Mouse (Mus musculus): Measurements from ENCODE around the gene Tacc3.
A peak's percentile ranks its signal among the peaks of the same experiment; 100 is the strongest.

The Tacc3 gene

DNA sequence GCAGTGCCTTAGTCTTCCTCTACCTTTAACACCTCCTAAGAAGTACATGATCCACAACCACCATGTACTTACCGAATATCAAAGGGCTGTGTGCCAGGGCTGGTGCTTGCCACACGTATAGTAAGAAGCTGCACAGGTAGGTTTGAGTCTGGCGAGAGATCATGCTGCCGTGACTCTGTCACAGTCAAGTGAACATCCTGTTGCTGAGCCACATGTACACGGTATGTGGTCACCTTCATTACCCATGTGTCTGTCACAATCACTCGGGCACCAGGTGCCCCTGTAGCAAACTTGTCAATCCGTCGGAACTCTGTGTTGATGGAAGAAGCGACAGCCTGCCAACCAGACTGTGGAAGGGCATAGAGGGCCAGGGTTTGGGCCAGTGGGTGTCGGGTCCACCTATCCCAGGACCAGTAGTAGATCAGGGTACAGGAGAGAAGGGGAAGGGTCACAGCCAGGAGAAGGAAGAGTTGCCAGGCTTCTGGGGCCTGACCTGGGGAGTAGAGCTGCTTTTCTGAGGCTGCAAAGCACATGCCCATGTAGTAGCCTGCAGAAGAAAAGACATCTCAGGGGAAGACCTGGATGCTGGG, 2.6 kb upstream of the Tacc3 start:
- no peak for DNase-seq (ENCODE audit: low spot score)

DNA sequence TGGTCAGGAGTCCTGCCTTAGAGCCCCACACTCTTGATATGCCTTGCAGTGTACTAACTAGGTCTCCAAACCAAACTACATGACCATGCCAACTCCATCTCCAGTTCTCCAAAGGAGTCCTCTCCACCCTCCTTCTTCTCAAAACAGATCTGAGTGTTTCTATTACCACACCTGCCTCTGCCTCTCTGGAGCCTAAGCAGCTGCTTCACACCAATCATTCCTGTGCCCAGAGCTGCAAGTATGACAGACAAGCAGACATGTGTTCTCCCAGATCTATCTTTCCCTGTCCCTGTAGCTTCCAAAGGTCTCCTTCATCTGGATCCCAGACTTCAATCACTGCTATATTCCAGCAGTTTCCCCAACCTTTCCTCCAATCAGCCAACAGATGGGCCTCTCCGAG, 1.2 kb upstream of the Tacc3 start:
- DNase-seq (ENCODE audit: low spot score): no peak

DNA sequence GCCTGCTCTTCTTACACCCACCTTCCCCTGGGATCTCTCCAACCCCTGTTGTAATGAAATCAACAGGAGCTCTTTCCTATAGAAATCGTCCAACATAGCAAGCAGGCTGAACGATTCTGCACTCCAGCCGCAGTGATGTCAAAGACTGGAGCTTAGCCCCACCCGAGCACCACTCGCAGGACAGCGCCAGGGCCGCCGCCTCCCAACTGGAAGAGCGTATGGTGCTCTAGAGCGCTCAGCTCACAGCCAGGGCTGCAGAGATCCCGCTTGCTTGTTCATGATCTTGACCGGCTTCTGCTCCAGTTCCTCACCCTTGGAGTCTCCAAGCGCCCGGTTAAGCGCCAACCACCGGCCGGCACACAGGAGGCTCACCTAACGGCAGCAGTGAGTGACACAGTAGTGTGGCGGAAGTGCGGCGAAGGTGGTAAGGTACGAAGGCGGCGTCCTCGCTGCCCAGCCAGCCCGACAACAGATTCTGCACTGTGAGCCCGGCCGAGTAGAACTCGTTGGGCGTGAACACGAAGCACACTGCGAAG, 609 bp upstream of the Tacc3 start:
- DNase-seq (ENCODE audit: low spot score): no peak

DNA sequence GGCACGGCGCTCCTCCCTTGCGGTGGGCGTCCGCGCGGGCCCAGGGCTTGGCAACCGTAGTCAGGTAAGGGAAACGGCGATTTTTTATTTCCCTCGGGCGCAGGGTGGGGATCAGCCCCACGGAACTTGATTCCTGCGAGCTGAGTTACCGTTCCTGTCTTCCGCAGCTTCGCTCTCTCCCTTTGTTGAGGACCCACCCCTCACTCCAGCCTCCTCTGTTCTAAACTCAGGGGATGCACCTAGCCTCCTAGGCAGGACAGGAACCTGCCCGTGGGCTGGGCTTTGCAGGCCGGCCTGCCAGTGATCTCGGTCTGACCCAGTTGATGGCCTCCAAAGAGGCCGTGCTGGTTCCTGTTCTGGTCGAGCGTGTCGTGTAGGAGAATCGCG, 729 bp downstream of the Tacc3 start:
- DNase-seq (ENCODE audit: low spot score): no peak

DNA sequence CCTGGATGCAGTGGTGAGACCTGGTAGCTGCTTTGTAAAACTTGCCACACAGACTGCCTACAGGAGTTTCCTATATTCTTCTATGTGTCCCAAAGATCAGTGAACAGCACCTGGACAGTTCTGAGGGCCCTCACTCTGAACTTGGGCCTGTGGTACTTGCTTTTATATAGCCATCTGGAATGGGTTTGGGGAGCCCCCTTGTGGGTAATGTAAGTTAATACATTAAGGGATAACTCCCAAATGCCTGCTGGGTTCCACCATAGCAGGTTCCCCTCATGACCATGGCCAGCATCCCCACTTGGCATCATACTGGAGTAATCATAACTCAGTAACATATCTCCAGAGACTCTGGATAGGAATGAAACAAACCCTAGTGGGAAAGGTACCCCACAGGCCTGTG, 10.3 kb downstream of the Tacc3 start:
- peak; percentile 57 for DNase-seq (ENCODE audit: low spot score)

DNA sequence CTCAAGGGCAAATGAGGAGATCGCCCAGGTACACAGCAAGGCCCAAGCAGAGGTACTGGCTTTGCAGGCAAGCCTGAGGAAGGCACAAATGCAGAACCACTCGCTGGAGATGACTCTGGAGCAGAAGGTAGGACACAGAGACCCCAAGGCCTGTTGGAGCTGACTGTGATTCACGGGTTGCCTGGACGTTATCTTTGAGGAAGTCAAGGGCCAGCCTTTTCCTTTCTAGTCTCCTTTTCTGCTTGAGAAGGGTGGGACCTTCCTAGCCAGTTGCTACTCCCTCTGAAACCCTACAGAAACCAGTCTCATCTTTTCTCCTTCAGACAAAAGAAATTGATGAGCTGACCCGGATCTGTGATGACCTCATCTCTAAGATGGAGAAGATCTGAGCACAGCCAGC, 13.7 kb downstream of the Tacc3 start:
- DNase-seq (ENCODE audit: low spot score): no peak

DNA sequence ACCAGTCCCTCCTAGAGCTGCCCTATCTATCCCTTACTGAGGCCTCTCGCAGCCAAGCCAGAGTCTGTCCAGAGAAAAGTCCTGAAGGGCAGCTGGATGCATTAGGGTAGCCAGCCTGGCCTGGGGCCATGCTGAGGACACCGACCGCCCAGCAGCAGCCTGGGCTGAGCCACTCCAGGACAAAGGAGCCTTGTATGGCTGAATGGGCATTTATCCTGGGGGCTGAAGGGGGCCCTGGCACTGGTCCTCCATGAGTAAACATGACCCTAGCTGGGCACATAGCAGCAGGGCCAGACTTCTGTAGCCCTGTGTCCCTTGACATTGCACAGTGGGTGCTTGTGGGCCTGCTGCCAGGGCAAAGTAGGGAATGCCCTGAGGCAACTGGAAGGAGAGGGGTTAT, 16.5 kb downstream of the Tacc3 start:
- no peak for DNase-seq (ENCODE audit: low spot score)

DNA sequence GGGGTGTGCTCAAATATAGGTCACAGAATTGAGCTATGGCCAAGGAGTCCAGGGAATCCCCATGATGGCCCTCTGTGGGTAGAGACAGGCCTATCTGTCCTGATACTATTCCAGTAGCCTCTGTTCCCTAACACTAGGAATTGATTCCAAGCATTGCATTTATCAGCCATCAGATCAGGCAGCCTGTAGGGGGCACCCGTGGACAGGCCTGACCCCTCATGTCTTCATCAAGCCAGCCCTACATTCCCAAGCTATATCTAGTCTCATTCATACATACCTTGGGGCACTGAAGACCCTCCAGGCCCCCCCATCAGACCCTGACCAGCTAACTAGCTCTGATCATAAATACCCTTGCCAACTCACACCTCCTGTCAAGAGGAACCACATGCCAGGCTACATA, 18.0 kb downstream of the Tacc3 start:
- DNase-seq (ENCODE audit: low spot score): no peak

DNA sequence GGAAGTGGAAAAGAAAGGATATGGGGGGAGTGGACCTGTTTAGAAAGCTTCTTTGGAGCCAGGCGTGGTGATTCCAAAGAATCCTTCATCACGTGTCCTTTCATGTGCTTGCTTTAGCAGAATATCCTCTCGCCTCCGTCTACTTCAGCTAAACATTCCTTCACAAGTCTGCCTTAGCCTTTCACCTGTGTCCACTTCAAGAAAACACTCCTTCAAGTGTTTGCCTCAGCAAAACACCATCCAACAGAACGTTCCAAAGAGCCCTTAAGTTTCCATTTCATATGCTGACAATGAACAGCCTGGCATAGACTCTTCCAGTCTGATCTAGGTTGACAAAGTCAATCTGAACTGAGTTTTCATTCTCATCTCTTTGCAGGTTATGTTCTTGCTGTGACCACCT, 20.3 kb downstream of the Tacc3 start:
- no peak for DNase-seq (ENCODE audit: low spot score)

DNA sequence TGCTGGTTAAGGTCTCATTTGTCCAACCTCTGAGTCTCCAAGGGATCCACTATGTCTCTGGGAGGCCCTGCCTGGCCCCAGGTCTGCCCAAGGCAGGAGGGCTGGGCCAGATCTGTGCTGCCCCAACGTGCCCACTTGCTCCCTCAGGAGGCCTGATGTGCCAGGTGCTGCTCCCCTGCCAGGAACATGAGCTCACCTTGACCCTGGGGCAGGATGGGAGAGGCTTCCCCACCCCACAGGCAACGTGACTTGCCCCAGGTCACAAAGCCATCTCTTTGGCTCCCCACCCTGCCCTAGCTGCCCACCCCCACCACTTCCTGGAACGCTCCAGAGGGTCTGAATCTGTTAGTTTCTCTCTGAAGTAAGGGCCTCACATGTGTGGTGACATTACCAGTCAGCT, 23.1 kb downstream of the Tacc3 start:
- DNase-seq (ENCODE audit: low spot score): no peak

DNA sequence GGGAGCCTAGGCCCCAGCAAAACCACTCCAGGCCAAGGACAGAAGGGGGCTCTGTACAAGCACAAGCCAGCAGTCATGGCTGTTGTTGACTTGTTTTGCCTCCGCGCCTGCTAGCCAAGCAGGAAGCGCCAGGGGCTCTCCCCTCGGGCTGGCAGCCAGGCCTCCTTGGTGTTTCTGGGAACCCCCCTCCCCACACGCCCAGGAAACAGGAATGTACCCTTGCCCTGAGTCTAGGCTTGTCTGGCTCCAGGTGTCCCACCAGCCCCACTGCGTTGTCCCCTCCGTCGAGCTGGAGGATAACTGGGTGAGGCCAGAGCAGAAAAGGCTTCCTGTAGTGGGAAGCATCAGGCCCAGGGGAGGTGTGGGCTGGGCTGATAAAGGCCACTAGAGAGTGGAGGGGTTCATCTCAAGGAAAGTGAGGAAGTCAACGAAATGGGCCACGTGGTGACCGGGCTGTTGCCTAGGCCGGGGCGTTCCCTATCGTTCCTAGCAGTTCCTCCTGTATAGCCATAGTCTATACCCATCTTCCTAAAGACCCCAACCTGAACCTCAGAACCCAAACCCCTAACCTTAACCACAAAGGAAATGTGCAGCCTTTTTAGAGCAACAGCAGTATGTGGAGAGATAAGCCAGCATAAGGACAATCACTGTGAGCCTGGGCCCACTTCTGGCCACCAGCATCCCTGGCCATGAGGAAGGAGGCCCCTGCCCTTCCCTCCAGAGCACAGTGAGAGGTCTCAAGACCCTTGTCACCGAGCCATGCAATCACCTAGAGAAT, 23.9 kb downstream of the Tacc3 start:
- DNase-seq (ENCODE audit: low spot score): peak; percentile 8

DNA sequence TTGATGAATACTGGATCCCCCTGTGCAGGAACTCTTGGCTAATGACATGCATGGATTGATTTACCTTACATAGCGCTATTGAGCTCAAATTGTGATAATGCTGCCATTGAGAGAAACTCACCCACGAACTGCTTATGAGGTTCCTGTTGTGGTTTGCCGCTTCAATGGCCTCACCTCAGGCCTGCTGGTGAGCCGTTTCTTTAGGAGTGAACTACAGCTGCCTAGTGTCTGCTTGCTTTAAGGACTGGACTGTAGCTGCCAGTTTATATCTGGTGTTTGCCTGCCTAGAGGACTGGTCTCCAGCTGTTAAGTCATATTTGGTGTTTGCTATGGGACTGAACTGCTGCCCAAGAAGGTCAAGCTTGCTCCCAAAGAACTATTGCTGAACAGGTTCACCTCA, 25.0 kb downstream of the Tacc3 start:
- DNase-seq (ENCODE audit: low spot score): no peak

DNA sequence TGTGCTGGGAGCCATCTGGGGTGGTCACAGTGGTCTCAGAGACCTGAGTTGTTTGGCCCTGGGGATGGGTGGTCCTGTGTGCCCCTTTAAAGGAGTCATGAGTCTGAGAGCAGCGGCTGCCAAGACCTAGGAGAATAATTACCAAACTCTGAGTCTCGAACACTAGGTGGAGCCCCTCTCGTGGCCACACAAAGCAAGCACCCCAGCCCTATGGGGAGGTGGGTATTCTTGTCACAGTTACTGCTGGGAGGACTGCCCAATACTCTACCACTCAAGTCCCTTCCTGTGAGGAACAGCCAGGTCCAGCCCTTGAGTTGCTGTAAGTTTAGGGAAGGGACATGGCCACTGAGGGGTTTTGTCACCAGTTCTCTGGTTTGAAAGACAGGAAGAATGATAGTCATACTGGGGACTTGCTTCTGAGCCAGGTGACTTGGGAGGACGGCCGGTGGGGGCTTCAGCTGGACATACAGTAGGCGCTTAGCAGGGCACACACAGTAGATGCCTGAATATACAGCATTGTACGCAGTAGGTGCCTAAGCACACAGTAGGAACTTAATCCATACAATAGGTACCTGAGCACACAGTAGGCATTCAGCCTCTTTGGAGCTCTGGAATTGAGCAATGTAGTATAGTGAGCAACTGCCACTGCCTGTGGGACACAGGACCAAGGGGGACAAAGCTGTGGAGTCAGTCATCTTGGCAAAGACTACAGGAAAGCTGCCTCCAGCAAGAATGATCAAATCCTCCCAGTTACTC, 26.1 kb downstream of the Tacc3 start:
- no peak for DNase-seq (ENCODE audit: low spot score)

DNA sequence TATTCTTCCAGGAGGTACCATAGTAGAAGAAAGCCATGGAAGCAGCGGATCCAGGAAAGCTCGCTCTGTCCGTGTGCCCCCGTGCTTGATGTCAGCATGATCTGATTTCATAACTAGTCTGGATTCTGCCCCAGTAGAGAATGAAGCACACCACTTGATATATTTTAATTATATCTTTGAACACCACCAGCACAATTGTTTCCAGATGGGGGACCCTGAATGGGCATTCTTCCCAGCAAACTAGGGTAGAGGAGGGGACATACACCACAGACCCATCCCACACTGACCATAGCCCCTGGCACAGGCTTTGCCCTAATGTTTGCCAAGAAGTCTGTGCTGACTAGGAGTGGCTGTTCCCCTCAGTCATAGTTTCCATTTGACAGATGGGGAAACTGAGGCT, 27.0 kb downstream of the Tacc3 start:
- DNase-seq (ENCODE audit: low spot score): no peak

DNA sequence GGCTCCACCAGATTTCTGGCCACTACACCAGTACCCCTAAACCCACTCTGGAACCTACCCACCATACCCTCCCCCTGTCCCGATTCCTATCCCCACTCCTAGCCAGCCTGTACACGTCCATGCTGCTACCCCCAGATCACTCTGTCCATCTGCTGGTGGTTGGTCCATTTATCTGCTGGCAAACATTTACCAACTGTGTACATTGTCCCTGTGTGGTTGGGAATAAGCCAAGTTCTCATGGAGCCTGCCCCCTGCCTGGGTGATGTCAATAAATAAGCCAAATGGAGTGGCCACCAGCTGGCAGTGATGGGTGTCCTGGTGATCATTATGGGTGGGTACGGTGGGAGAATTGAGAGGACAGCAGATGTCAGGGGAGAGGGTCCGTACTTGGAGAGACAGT, 29.2 kb downstream of the Tacc3 start:
- DNase-seq (ENCODE audit: low spot score): no peak

DNA sequence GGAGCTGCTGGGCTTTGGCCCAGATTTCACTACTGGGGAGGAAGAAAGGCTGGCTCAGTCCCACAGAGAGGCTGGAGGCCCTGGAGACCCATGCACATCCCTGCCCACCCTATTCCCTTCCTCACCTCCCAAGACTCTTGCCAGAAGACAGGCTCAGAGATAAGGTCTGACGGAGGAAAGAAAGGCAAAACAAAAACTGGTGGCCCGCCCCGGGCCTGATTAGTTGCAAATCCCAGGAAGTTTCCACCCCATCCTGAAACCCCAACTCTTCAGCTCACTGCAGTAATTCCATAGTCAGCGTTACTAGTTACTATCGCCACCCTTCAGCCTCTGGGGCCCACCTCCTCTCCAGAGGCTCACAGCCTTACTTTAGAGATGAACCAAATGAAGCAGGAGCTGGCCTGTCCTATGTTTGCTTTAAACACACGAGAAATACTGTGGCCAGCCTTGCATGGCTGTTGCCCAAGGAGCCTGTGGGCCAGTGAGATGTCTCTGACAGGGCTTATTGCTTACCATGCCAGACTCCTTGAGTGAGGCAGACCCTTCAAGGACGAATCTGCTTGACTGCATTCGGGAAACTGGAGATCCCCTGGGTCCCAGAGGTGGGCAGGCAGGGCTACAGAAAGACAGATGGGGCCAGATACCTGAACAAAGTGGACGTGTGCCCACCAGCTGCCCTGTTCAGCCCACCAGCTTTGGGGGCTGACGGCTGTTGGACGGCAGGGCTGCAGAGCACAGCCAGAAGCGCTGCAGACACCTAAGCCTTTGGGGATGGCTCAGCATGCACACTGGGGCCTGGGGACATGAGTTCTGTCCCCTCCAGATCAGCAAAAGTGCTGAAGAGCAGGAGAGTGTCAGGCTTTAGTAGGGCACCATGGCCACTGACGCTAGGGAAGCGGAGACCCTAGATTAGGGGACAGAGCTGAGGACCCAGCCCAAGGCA, 30.6 kb downstream of the Tacc3 start:
- no peak for DNase-seq (ENCODE audit: low spot score)

DNA sequence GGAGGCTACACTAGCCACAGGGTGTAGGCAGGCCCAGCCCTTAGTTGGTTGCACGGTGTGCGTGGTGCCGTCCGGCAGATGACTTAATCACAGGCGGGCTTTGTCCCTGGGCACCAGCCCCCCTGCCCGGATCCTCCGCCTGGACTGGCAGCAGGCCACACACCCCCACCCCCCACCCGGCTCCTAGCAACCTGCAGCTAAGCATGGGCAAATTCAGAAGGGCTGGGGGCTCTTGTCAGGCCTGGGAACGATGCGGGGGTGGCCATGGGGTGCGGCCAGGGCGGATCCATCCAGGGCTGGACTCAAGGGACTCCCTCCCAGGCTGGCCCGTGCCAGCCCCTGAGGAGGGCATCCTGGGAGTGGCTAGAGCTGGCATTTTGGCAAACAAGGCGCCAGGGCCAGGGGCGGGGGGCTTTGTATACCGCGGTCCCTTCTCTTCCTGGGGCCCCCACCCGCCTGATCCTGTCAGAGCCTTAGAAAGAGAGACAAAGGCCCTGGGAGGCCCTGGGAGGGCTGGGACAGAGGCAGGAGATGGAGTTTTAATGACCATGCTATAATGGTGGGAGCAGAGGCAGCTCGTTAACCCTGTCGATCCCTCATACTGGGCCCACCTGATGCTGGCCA, 31.4 kb downstream of the Tacc3 start:
- no peak for DNase-seq (ENCODE audit: low spot score)

DNA sequence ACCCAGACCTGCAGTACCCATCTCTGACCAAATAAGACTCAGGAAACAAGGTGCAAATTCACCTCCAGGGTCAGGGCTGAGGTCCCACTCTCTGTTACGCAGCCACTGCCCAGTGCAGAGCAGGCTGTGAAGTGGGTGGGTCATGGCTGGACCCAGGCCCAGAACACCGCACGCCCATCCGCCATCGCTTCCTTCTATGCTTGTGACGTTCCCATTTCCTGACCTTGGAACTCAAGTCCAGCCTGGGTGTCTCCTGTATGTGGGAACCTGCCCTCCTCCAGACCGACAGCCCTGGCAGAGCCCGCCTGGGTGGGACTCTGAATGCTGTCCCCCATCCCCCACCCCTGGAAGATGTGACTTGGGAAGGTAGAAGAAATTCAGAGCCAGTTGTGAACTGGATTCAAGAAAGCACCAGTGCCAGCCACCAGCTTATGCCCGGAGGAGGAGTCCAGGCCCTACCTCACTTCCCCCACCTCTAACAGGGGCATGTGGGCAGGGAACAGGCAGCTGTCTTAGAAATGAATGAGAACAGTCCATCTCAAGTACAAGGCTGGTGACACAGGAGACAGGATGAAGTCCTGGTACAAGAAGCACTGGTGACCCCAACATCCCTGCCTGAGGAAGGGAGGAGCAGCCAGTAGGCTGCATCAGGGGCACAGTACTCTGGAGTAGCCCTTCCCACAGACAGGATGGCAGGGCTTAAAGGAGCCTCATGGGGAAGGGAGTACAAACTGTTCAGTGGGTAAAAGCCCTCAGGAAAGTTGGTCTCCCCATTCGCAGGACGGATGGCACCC, 32.1 kb downstream of the Tacc3 start:
- DNase-seq (ENCODE audit: low spot score): no peak

DNA sequence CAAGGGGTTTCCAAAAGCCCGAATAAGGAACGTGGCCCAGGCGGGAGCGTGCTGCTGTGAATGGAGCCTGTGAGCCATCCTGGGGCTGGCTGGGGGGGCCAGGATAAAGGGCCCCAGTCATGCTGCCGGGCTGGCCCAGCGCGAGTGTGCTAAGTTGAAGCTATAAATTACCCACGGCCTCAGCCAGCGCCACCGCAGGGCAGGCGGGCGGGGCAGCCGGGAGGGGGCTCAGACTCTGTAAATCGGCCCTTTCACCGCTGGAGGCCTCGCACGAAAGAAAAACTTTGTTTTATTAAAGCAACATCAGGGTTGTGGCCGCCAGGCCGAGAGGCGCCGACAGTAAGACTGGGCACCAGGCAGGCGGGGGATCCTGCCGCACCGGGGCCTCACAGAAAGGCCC, 34.5 kb downstream of the Tacc3 start:
- no peak for DNase-seq (ENCODE audit: low spot score)

DNA sequence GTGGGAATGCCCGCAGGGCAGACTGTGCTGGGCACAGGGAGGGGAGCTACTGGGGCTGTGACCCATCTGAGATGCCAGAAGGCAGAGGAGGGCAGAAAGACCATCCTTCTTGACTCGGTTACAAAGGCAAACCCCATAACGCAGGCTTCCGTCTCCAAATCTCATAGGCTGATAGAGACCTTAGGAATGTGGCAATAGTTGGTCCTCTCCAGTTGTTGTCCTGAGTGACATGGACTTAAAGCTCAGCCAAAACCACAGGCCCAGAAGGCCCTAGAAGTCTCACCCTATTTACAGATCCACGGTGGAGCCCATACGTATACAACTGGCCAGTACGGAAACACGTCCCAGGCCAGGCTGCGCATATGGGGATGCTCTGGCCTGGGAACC, 36.5 kb downstream of the Tacc3 start:
- no peak for DNase-seq (ENCODE audit: low spot score)
